17 mouse cellular contexts compared by ENCODE assay signal in genomic region chr1:153316956-153317355, GRCm38 (mm10). TPM values are rescaled to one million over a fixed set of nuclear protein-coding genes. Genes with fewer than 3 reads are reported as not detected.
A peak's percentile ranks its signal among the peaks of the same experiment; 100 is the strongest.
DNase-seq lines count a peak whose midpoint lies in the region; ATAC-seq and TF ChIP-seq lines count a peak whose summit lies in the region.
"Had no signal": no experiment of that assay in that cellular context is flagged by ENCODE, and none has a peak within 500 bp of the region (broad histone marks: within the 10 kb centered on the region; RNA-seq: fewer than 3 reads in every experiment).

No protein-coding gene starts in this region.

- no peak overlapping the region for H3K4me3 ChIP-seq in heart, embryonic 13.5 days
- no peak overlapping the region for H3K4me3 ChIP-seq in kidney, embryonic 16.5 days (ENCODE audit: low read length)
- no peak overlapping the region for H3K4me3 ChIP-seq in kidney, embryonic 14.5 days (ENCODE audit: low read length)
- H3K4me3 ChIP-seq in ES-Bruce4 (ENCODE audit: low read depth, low read length), result no peak overlapping the region
- H3K4me3 ChIP-seq: embryonic facial prominence, embryonic 15.5 days; forebrain, embryonic 10.5 days; layer of hippocampus, adult 2 months; megakaryocyte, embryonic 14.5 days had no signal

- H3K4me2 ChIP-seq in heart, embryonic 13.5 days, result no peak overlapping the region
- no peak overlapping the region for H3K4me2 ChIP-seq in kidney, embryonic 16.5 days (replicated peaks; ENCODE audit: low read depth, low read length)
- no peak overlapping the region for H3K4me2 ChIP-seq in kidney, embryonic 14.5 days (replicated peaks; ENCODE audit: low read depth, low read length)
- H3K4me2 ChIP-seq: embryonic facial prominence, embryonic 15.5 days had no signal

- H3K36me3 ChIP-seq in heart, embryonic 13.5 days, result peaks cover 29% of the 10 kb centered on the region
- 0 out of 2 replicates have a peak, but pooled peaks cover 9% of the 10 kb centered on the region for H3K36me3 ChIP-seq in kidney, embryonic 16.5 days (ENCODE audit: insufficient read depth, low read length)
- no peaks in the 10 kb centered on the region for H3K36me3 ChIP-seq in kidney, embryonic 14.5 days (ENCODE audit: control insufficient read depth, insufficient read depth, low read length)
- no peaks in the 10 kb centered on the region for H3K36me3 ChIP-seq in ES-Bruce4 (ENCODE audit: control insufficient read depth, insufficient read depth, low read length, poor library complexity, severe bottlenecking)
- H3K36me3 ChIP-seq: embryonic facial prominence, embryonic 15.5 days had no signal

- H3K27me3 ChIP-seq in heart, embryonic 13.5 days (replicated peaks), result no peaks in the 10 kb centered on the region
- no peaks in the 10 kb centered on the region for H3K27me3 ChIP-seq in kidney, embryonic 16.5 days (ENCODE audit: insufficient read depth, low read length)
- H3K27me3 ChIP-seq in kidney, embryonic 14.5 days (ENCODE audit: control insufficient read depth, insufficient read depth, low read length), result no peaks in the 10 kb centered on the region
- H3K27me3 ChIP-seq in ES-Bruce4 (ENCODE audit: control insufficient read depth, insufficient read depth, low read length, poor library complexity, severe bottlenecking), result no peaks in the 10 kb centered on the region
- H3K27me3 ChIP-seq: embryonic facial prominence, embryonic 15.5 days; megakaryocyte, embryonic 14.5 days had no signal

- no peak for ATAC-seq in heart, embryonic 13.5 days (ENCODE audit: extremely low read depth, insufficient number of reproducible peaks, low FRiP score, low TSS enrichment)
- ATAC-seq in kidney, embryonic 16.5 days (ENCODE audit: low FRiP score, low TSS enrichment), result no peak
- ATAC-seq in kidney, embryonic 14.5 days (ENCODE audit: low FRiP score, low TSS enrichment), result no peak
- ATAC-seq: hindbrain, postnatal 0 days; liver, postnatal 0 days; midbrain, embryonic 16.5 days had no signal

- H3K9ac ChIP-seq in heart, embryonic 13.5 days, result no peak overlapping the region
- H3K9ac ChIP-seq in kidney, embryonic 16.5 days (replicated peaks; ENCODE audit: low read length), result no peak overlapping the region
- H3K9ac ChIP-seq in kidney, embryonic 14.5 days (ENCODE audit: low read depth, low read length), result no peak overlapping the region
- H3K9ac ChIP-seq in ES-Bruce4 (ENCODE audit: low read depth, poor library complexity, severe bottlenecking), result no peak overlapping the region
- H3K9ac ChIP-seq: embryonic facial prominence, embryonic 15.5 days; liver, postnatal 0 days had no signal

- 62% methylated on average over 8 of the region's 8 CpGs for WGBS in heart, embryonic 13.5 days
- WGBS in kidney, embryonic 16.5 days, result 64% methylated on average over 8 of the region's 8 CpGs
- WGBS in kidney, embryonic 14.5 days, result 74% methylated on average over 8 of the region's 8 CpGs

- peak overlapping the region; percentile 48; the same call in 1 of the 2 replicates for H3K27ac ChIP-seq in heart, embryonic 13.5 days (replicated peaks)
- H3K27ac ChIP-seq in kidney, embryonic 16.5 days (ENCODE audit: low read length), result 0 out of 2 replicates have a peak overlapping the region, but pooled peaks have one; percentile 48
- H3K27ac ChIP-seq in kidney, embryonic 14.5 days (ENCODE audit: low read depth, low read length), result no peak overlapping the region
- H3K27ac ChIP-seq in ES-Bruce4 (ENCODE audit: insufficient read depth, low read length), result peak overlapping the region; percentile 3; the same call in 1 of the 2 replicates
- H3K27ac ChIP-seq: embryonic facial prominence, embryonic 15.5 days; forebrain, embryonic 10.5 days; hindbrain, postnatal 0 days had no signal

- no peaks in the 10 kb centered on the region; the same call in 1 of the 2 replicates for H3K9me3 ChIP-seq in heart, embryonic 13.5 days
- no peaks in the 10 kb centered on the region for H3K9me3 ChIP-seq in kidney, embryonic 16.5 days (ENCODE audit: low read length)
- no peaks in the 10 kb centered on the region for H3K9me3 ChIP-seq in kidney, embryonic 14.5 days (ENCODE audit: control insufficient read depth, low read length)
- H3K9me3 ChIP-seq in ES-Bruce4 (replicated peaks; ENCODE audit: control insufficient read depth, insufficient read depth, low read length, poor library complexity, severe bottlenecking), result no peaks in the 10 kb centered on the region
- H3K9me3 ChIP-seq: embryonic facial prominence, embryonic 15.5 days; forebrain, embryonic 10.5 days had no signal

- DNase-seq in heart, adult 9 months (ENCODE audit: low spot score in 2 of 2), result no peak
- peak; percentile 23 for DNase-seq in induced T-regulatory cell, adult 2 months (ENCODE audit: low read depth)
- no peak for DNase-seq in thymus, postnatal 25 days
- DNase-seq: adrenal gland, adult 8-10 months; cerebellum, postnatal 10 days; liver, postnatal 0 days; right cerebral cortex, postnatal 25 days had no signal

- TF ChIP-seq EP300 in ES-Bruce4 (IDR thresholded peaks at IDR 0.05; ENCODE audit: insufficient read depth, low read depth, low read length), result no peak

- TF ChIP-seq POLR2A in ES-Bruce4 (IDR thresholded peaks at IDR 0.05; ENCODE audit: insufficient read depth, low read length), result no peak

- H3K4me1 ChIP-seq in heart, embryonic 13.5 days, result peaks cover 80% of the 10 kb centered on the region
- peaks cover 58% of the 10 kb centered on the region for H3K4me1 ChIP-seq in kidney, embryonic 16.5 days (ENCODE audit: insufficient read depth, low read length)
- H3K4me1 ChIP-seq in kidney, embryonic 14.5 days (ENCODE audit: control insufficient read depth, insufficient read depth, low read length), result peaks cover 39% of the 10 kb centered on the region
- H3K4me1 ChIP-seq in ES-Bruce4 (ENCODE audit: control insufficient read depth, insufficient read depth, low read length), result peaks cover 8% of the 10 kb centered on the region

- no peak for TF ChIP-seq CTCF in ES-Bruce4 (IDR thresholded peaks at IDR 0.05; ENCODE audit: low read depth, low read length)

RNA-seq across cellular contexts. Expression of gene Lamc1, which starts 15.6 kb away (rescaled TPM):
- 75.3 and 78.2 TPM in 2 replicates for polyA plus RNA-seq in heart, embryonic 13.5 days (2015; fragmentation: Nextera tagmentation; extraction: Ambion mirVana)
- 105 and 109 TPM in 2 replicates for polyA plus RNA-seq in kidney, embryonic 16.5 days (2015; fragmentation: Nextera tagmentation; extraction: Ambion mirVana)
- 112 and 151 TPM in 2 replicates for polyA plus RNA-seq in kidney, embryonic 14.5 days (2014; fragmentation: Nextera tagmentation; extraction: Ambion mirVana)
- 195 and 233 TPM in 2 replicates for polyA plus RNA-seq in ES-Bruce4 (2011; ENCODE audit: insufficient read depth, insufficient read length, low read depth, missing spikeins)
